Mouse (Mus musculus) adrenal gland, adult 10 weeks (tissue): ENCODE results near the gene Slf2. TPM values are rescaled to one million over a fixed set of nuclear protein-coding genes. Genes with fewer than 3 reads are reported as not detected.

Experiments
- polyA plus RNA-seq: library from polyadenylated mRNA; stranded (reverse); fragments of 350-450 nt; fragmentation: Illumina TruSeq; extraction: RNeasy Lipid Tissue Mini Kit (QIAGEN cat#74804); gene quantifications from one replicate; pipeline ENCODE4 v1.2.3, GENCODE M21; 2014; ENCODE audit warnings: low read depth, low replicate concordance

Gene Slf2
- 48.1 TPM for polyA plus RNA-seq

GRCm38 (mm10) chr19:44930744-44931453, at the start of gene Slf2:
Slf2 (plus strand) TSS chr19:44931151.

GRCm38 (mm10) chr19:44988831-44989566, 58.0 kb downstream of the Slf2 start, which contains the start of gene Sema4g:
Sema4g (plus strand) TSS chr19:44989101.

GRCm38 (mm10) chr19:45005444-45005843, 74.5 kb downstream of the Slf2 start, which contains the start of gene Twnk:
Twnk (plus strand) TSS chr19:45005663.

GRCm38 (mm10) chr19:45005957-45006712, 75.2 kb downstream of the Slf2 start, which contains the start of gene Mrpl43:
Mrpl43 (minus strand) TSS chr19:45006442.

GRCm38 (mm10) chr19:45014335-45014971, 83.5 kb downstream of the Slf2 start, which contains the start of gene Lzts2:
Lzts2 (plus strand) TSS chr19:45014414.

Other genes with a start within 250 kb of the Slf2 start
- gene Pax2, start 175.1 kb upstream of the Slf2 start, polyA plus RNA-seq = not detected
- 0.52 TPM for gene Sema4g, start 58.0 kb downstream of the Slf2 start, polyA plus RNA-seq
- 8.7 TPM for gene Twnk, start 74.5 kb downstream of the Slf2 start, polyA plus RNA-seq
- gene Mrpl43, start 75.3 kb downstream of the Slf2 start, polyA plus RNA-seq = 15.7 TPM
- 10.3 TPM for gene Lzts2, start 83.3 kb downstream of the Slf2 start, polyA plus RNA-seq
- gene Pdzd7, start 114.6 kb downstream of the Slf2 start, polyA plus RNA-seq = not detected
- gene Sfxn3, start 116.4 kb downstream of the Slf2 start, polyA plus RNA-seq = 24.6 TPM
- not detected for gene Kazald1, start 144.1 kb downstream of the Slf2 start, polyA plus RNA-seq
- not detected for gene Tlx1, start 219.5 kb downstream of the Slf2 start, polyA plus RNA-seq